Mouse (Mus musculus): Measurements from ENCODE around the gene Lamtor1. TPM values are rescaled to one million over a fixed set of nuclear protein-coding genes. Genes with fewer than 3 reads are reported as not detected.

Lamtor1 gene
- polyA plus RNA-seq, 1 experiment from 2014 or later = 119 TPM

DNA sequence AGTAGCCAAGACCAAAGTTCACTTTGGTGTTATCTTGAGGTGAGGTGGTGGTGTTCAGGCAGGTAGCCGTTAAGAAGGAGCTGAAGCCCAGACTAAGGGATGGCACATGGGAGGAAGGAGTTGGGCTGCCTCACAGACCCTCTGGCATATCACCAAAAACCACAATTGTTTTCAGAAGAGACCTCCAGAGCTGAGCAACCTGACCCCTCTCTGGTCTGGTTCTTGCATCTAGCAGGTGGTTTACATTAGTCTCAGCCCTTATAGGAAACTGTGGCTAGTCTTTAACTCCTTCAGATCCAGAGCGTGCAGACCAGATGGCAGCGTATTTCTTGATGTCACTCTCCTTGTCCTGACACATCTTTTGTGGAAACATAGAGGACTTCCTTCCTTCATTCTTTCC, 68.0 kb downstream of the Lamtor1 start:
- H3K9me3 ChIP-seq (ENCODE audit: control insufficient read depth, low read length) = no peaks in the 10 kb centered on the region
- H3K27me3 ChIP-seq (ENCODE audit: control insufficient read depth, insufficient read depth, low read length) = no peaks in the 10 kb centered on the region
- H3K27ac ChIP-seq (replicated peaks) = no peak overlapping the region
- no peak for ATAC-seq (ENCODE audit: low FRiP score, low TSS enrichment)
- H3K4me2 ChIP-seq (replicated peaks; ENCODE audit: low read depth) = no peak overlapping the region
- TF ChIP-seq EP300 (optimal IDR thresholded peaks at IDR 0.05) (no peak), CTCF (IDR thresholded peaks at IDR 0.05; ENCODE audit: low read depth) (no peak)
- no peak overlapping the region for H3K9ac ChIP-seq (ENCODE audit: low read length)
- H3K4me3 ChIP-seq (ENCODE audit: low read depth, low read length) = no peak overlapping the region
- peaks cover 3% of the 10 kb centered on the region; the same call in 1 of the 2 replicates for H3K4me1 ChIP-seq (replicated peaks; ENCODE audit: control insufficient read depth, insufficient read depth)
- WGBS = 58% methylated on average over 3 of the region's 3 CpGs
- H3K36me3 ChIP-seq (ENCODE audit: control insufficient read depth, insufficient read depth, low read length) = no peaks in the 10 kb centered on the region
- DNase-seq (ENCODE audit: low spot score) = no peak

DNA sequence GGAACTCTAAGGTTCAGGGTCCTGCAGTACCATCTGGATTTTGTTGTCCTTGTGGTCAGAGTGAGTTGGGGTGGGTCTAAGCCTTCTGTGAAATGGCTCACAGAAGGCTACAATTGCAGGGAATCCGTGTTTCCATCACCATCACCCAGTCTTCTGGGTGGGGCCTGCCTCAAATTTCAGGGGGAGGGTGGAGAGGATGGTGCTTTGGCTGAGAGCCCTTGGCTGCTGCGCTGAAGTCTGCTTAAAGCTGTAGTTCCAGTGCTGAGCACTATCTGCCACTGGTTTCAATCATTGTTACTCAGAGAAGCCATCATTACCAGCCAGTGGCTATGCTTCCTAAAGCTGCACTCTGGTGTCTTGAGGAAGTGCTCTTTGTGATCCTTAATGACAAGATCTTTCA, 68.8 kb downstream of the Lamtor1 start:
- Histone ChIP-seq H3K4me1 (replicated peaks; ENCODE audit: control insufficient read depth, insufficient read depth) (peaks cover 3% of the 10 kb centered on the region; the same call in 1 of the 2 replicates), H3K9ac (ENCODE audit: low read length) (no peak overlapping the region), H3K36me3 (ENCODE audit: control insufficient read depth, insufficient read depth, low read length) (no peaks in the 10 kb centered on the region), H3K27ac (replicated peaks) (0 out of 2 replicates have a peak overlapping the region, but pooled peaks have one; percentile 5), H3K9me3 (ENCODE audit: control insufficient read depth, low read length) (no peaks in the 10 kb centered on the region), H3K27me3 (ENCODE audit: control insufficient read depth, insufficient read depth, low read length) (no peaks in the 10 kb centered on the region), H3K4me2 (replicated peaks; ENCODE audit: low read depth) (no peak overlapping the region), H3K4me3 (ENCODE audit: low read depth, low read length) (no peak overlapping the region)
- WGBS = 28% methylated on average over 2 of the region's 2 CpGs
- ATAC-seq (ENCODE audit: low FRiP score, low TSS enrichment) = no peak
- no peak for DNase-seq (ENCODE audit: low spot score)
- TF ChIP-seq CTCF (IDR thresholded peaks at IDR 0.05; ENCODE audit: low read depth) = no peak
- TF ChIP-seq EP300 (optimal IDR thresholded peaks at IDR 0.05) = no peak

Small RNA genes within 50 kb of the gene (microRNA-seq; reads per million reads assigned to microRNA genes)
- not detected for gene Gm22655

Other genes with a start within 250 kb of the Lamtor1 start
- gene Clpb, start 242.3 kb upstream of the Lamtor1 start, polyA plus RNA-seq (2015; fragmentation: Nextera tagmentation; extraction: Ambion mirVana) = 38.6 and 40.2 TPM in 2 replicates
- 3.7 and 4.4 TPM in 2 replicates for gene Phox2a, start 87.6 kb upstream of the Lamtor1 start, polyA plus RNA-seq (2015; fragmentation: Nextera tagmentation; extraction: Ambion mirVana)
- gene Inppl1, start 67.7 kb upstream of the Lamtor1 start, polyA plus RNA-seq (2015; fragmentation: Nextera tagmentation; extraction: Ambion mirVana) = 16.6 and 17.6 TPM in 2 replicates
- 1.3 and 2.0 TPM in 2 replicates for gene Folr2, start 48.7 kb upstream of the Lamtor1 start, polyA plus RNA-seq (2015; fragmentation: Nextera tagmentation; extraction: Ambion mirVana)
- gene Anapc15, start 42.2 kb upstream of the Lamtor1 start, polyA plus RNA-seq (2015; fragmentation: Nextera tagmentation; extraction: Ambion mirVana) = 38.8 and 42.7 TPM in 2 replicates
- 3.2 and 4.0 TPM in 2 replicates for gene Folr1, start 35.1 kb upstream of the Lamtor1 start, polyA plus RNA-seq (2015; fragmentation: Nextera tagmentation; extraction: Ambion mirVana)
- gene Tomt, start 455 bp downstream of the Lamtor1 start, polyA plus RNA-seq (2015; fragmentation: Nextera tagmentation; extraction: Ambion mirVana) = 0.15 TPM in 1 of 2 replicates, not detected in the other
- 6.8 and 7.0 TPM in 2 replicates for gene Lrrc51, start 28.0 kb downstream of the Lamtor1 start, polyA plus RNA-seq (2015; fragmentation: Nextera tagmentation; extraction: Ambion mirVana)
- gene Numa1, start 28.2 kb downstream of the Lamtor1 start, polyA plus RNA-seq (2015; fragmentation: Nextera tagmentation; extraction: Ambion mirVana) = 20.7 and 21.9 TPM in 2 replicates
- 0.99 and 1.2 TPM in 2 replicates for gene Il18bp, start 112.8 kb downstream of the Lamtor1 start, polyA plus RNA-seq (2015; fragmentation: Nextera tagmentation; extraction: Ambion mirVana)
- 18.0 and 18.7 TPM in 2 replicates for gene Rnf121, start 159.6 kb downstream of the Lamtor1 start, polyA plus RNA-seq (2015; fragmentation: Nextera tagmentation; extraction: Ambion mirVana)
- 7.8 and 8.9 TPM in 2 replicates for gene Xndc1, start 159.6 kb downstream of the Lamtor1 start, polyA plus RNA-seq (2015; fragmentation: Nextera tagmentation; extraction: Ambion mirVana)
- 0.25 and 0.27 TPM in 2 replicates for gene Xntrpc, start 159.8 kb downstream of the Lamtor1 start, polyA plus RNA-seq (2015; fragmentation: Nextera tagmentation; extraction: Ambion mirVana)
- gene Trpc2, start 177.2 kb downstream of the Lamtor1 start, polyA plus RNA-seq (2015; fragmentation: Nextera tagmentation; extraction: Ambion mirVana) = 0.11 TPM in 1 of 2 replicates, not detected in the other
- 0.25 and 0.38 TPM in 2 replicates for gene Art1, start 195.8 kb downstream of the Lamtor1 start, polyA plus RNA-seq (2015; fragmentation: Nextera tagmentation; extraction: Ambion mirVana)
- 0.21 and 0.45 TPM in 2 replicates for gene Art5, start 203.6 kb downstream of the Lamtor1 start, polyA plus RNA-seq (2015; fragmentation: Nextera tagmentation; extraction: Ambion mirVana)
- 0.04 TPM in 1 of 2 replicates, not detected in the other for gene Chrna10, start 210.9 kb downstream of the Lamtor1 start, polyA plus RNA-seq (2015; fragmentation: Nextera tagmentation; extraction: Ambion mirVana)